Mouse (Mus musculus) v-Abl transformed pro-B cells (cell line): ENCODE measurements around the gene Son.

Experiments used
- in situ Hi-C, 2 experiments: fragments of 400-800 bp; cut with MboI; formaldehyde crosslinking; loops; one replicate each; pipeline ENCODE4 v1.15.1; 2025; ENCODE audit not compliant: unreplicated experiment in 2 of 2

Gene Son

DNA sequence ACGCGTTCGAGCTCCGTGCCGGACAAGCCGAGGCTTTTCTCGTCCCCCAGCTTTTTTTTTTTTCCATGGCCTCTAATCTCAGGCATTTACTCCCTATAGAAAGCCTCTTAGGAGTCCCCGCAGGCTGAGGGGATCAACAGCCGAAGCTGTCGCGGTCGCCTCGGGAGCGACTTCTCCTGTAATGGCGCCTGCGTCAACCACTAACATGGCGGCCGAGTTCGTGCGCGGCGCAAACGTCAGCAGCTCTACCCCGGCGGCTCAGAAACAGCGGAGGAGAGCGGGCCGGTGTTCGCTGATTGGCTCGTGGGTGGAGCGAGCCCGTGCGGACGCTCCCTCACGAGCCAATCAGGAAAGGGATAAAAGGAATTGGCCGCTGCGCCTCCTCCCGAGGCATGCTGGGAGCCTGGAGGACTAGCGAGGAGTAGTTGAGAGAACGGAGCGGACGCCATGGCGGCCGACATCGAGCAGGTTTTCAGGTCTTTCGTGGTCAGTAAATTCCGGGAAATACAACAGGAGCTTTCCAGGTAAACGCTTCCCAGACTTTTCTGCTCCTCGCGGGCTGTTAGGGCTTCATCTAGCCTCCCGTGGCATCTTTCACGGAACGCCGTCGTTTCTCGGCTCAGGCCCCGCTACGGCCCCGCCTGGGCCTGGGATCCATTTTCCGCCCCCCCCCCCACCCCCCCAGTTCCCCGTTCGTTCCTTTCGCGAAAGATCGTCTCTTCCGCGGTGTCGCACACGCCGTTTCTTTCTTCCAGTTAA, at the start of gene Son:
Son (plus strand) TSS at position 46 of the 759 bp plus-strand sequence.
- in situ Hi-C loops, result loop anchor here in 1 of 2 experiments (5.0 kb wide), 1 partner anchor 35 kb away; no protein-coding TSS in a partner anchor

DNA sequence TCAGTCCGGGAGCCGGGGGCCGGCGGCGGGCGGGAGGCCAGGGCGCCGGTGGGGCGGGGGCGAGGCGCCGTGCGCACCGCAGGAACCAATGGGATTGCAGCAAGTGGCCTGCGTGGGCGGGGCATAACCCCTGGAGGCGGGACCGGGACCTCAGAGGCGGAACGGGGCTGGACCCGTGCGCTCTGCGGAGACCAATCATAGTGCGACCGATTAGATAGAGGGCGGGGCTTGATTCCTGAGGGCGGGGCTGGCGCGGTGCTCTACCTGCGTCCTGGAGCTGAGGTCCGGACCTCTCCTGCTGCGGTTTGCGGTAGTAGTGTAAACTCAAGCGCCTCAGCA, 49.7 kb upstream of the Son start, which contains the start of gene Tmem50b:
Tmem50b (minus strand) TSS at position 129 of the 339 bp plus-strand sequence.
- in situ Hi-C loops, result loop anchor here in 1 of 2 experiments (25.0 kb wide), 1 partner anchor 510 kb away; the partner anchor contains the start of gene 4932438H23Rik

DNA sequence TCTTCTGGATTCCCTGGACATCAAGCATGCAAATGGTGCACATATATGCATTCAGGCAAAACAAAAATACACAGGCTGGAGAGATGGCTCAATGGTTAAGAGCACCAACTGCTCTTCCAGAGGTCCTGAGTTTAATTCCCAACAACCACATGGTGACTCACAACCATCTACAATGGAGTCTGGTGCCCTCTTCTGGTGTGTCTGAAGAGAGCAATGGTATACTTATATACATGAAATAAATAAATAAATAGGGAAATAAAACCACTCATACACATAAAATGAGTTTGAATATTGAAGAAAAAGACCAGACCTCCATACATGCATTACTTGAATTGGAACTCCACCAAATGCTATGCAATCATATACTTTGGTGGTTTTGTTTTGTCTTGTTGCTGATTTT, 48.1 kb upstream of the Son start:
- in situ Hi-C loops, result loop anchor here in 1 of 2 experiments (25.0 kb wide), 1 partner anchor 512 kb away; the partner anchor contains the start of gene 4932438H23Rik

DNA sequence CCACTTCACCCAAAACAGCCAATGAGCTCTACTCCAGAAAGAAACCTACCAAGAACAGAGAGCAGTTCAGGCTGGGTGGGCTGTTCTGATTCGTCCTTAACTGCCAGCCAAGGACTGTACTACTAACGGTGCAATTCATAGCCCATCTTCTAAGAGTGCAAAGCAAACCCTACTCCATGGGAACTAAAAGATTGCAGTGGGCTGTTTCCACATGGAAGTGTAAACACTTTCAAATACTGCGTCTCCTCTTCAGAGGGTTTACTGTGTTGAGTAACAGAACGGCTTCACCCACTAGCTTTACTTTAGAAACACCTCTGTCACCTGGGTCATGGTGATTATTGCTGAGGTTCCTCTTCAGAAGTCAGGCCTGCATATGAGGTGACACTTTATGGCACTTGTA, 46.2 kb upstream of the Son start:
- in situ Hi-C loops, result no loop called here

DNA sequence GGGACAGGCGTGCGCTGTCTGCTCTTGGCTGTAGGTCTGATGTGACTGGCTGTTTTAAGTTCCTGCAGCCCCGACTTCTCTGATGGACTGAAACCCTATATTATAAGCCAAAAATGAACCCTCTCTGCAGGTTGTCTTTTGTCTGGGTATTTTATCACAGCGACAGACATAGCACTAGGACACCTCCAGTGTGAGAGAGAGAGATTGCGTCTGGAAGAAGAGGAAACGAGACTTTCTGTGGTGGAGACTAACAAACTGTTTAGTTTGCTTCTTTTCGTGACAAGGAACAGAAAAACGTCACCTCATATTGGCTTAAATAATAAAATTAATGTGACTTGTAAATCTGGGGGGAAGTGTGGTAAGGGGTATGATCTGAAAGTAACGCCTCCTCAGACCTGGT, 45.6 kb upstream of the Son start:
- in situ Hi-C loops, result no loop called here

DNA sequence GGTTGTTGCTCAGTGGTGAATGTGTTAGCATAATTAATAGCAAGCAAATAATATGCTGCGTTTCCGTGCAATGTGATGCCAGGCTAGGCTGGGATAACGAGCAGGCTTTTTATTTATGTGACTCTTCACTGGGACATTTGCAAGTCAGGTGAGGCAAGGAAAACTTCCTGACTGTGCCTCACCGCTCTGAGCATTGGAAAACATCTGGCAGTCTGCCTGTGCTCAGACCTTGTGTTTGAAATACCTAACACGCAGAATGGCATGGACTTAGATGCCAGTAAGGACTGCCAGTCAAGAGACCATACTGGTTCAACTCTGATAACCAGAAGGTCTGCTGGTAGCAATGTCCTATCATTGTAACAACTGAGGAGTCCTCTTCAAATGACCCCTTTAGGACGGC, 42.1 kb upstream of the Son start:
- in situ Hi-C loops, result loop anchor here in 1 of 2 experiments (5.0 kb wide), 1 partner anchor 37 kb away; no protein-coding TSS in a partner anchor

DNA sequence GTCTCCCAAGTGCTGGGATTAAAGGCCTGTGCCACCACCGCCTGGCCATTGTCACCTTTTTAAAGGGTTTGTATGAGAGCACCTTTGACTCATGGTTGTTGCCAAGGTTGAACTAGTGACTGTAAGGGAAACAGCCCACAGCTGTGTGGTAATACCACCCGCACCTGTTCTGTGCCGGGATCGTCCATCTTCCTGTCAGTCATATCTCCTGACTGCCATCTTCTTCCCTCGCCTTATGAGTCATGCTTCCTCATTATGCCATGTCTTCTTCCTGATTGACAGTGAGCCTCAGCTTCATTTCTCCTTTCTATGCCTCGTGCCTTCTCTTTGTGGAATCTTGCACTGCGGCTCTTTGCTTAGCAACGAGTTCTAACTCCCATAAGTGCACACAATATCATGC, 40.3 kb upstream of the Son start:
- in situ Hi-C loops, result loop anchor here in 1 of 2 experiments (5.0 kb wide), 1 partner anchor 35 kb away; no protein-coding TSS in a partner anchor

DNA sequence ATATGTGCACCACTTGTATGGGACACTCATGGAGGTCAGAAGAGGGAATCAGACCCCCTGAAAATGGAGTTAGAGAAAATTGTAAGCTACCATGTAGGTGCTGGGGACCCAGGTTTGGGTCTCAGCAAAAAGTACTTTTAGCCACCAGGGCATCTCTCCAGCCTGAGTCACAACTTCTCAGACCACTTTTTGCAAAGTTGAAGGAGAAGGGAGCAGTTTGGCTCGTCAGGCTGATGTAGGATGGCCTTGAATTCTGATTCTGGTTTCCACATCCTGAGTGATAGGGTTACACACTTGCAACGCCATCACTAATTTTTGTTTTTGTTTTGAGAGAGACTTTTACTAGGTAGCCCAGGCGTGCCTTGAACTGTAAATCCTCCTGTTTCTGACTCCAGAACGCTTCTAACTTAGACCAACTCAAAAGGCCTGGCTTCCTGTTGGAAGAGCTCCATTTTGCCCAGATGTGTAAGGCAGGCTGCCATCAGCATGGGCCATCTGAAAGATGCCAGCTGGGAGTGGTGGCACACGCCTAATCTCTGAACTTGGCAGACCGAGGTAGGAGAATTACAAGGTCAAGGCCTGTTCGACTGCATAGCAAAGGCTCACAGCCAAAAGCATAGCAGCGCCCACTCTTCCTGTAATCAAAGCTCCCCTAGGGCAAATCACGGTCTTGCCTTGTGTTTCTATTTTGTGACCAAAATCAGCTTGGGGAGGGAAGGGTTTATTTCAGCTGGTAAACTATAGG, 37.6 kb upstream of the Son start:
- in situ Hi-C loops, result loop anchor here in 1 of 2 experiments (5.0 kb wide), 1 partner anchor 33 kb away; no protein-coding TSS in a partner anchor

DNA sequence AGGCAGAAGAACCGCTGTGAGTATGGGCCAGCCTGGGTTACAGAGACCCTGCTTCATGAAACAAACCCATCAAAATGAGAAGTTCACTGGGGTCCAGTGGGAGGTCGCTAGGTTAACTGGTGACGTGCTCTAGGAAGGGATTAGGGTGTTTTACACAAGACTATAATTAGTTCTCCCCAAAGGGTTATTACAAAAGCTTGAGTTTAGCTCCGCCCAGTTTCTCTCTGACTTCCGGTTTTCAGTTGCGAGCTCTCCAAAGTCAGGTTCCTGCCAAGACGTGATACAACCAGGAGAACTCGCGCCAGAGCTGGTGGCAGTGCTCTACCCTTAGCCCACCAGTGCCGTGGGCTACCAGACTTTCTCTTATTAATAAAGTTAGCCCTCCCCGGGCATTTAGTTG, 36.1 kb upstream of the Son start:
- in situ Hi-C loops, result no loop called here

DNA sequence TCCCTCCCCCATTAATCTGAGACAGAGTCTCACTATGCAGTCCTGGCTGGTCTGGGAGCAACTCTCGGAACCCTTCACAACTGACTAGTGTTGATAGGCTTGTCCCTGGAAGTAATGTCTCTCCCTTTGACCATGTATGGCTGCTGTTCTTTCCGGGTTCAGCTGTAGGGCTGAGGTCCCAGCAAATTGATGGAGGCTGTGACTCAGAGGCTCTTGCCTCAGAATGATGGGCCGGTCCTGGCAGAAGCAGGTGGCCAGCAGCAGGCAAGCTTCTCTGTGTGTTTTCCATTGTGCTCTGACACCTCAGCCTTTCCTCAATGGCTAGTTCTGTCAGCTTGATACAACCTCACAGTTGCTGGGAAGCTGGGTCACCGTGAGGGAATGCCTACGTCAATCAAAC, 34.8 kb upstream of the Son start:
- in situ Hi-C loops, result no loop called here

DNA sequence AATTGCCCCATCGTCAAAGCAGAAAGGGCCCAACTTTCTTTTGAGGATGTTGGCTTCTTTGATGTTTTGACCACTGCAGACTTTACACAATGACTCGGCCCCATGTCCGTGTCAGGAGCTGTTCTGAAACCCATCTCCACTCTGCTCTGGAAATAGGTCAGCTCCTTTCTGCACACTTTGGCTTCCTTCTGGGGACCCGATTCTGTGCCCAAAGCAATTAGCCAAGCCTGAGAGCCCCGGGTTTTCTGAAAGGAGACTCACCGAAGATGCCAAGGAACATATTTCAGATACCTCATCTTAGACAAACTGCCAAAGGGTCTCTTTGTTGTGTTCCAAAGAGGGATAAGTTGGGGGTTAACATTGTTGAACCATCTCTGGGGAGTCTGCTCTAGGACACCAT, 32.8 kb upstream of the Son start:
- in situ Hi-C loops, result no loop called here

DNA sequence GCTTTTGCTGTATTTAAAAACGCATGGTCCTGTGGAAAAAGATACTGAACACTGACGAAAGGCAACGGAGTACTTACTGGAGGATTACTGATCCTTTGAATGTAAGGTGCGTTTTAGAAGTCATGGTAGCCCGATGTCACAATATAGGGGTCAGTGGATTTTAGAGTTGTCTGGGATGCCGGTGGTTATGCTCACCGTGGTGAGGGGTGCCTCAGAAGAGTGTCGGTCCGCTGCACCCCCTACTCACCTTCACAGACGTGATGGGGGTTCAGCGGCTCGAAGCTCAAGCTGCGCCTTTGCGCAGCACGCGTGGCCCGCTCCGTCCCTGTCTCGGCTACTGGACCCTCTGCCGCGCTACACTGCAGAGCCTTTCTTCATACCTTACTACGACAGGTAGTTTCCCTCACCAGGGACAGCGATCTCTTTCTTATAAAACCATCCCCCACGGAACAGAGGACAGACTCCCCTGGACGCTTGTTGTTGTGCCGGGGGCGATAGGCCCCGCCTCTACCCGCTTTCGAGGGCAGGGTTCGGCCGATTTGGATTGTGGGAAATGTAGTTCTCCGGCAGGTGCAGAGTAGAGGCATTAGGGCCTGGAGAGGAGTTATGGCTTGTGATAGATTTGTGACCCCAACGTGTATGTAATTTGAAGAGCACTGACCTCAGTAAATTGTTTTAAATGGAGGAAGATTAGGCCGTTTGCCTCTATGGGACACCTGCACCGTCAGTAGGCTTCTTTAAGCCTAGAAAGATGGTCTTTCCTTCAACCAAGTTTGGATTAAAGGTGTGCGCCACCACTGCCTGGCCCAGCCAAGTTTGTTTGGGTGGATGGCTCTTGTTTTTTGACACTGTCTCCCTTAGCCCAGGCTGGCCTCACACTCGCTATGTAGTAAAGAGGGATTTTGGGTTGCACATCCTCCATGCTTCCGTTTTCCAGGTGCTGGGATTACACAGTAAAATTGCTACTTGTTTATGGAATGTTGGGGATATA, 28.5 kb upstream of the Son start, which contains the start of gene Dnajc28:
Dnajc28 (minus strand) TSS at position 516 of the 991 bp plus-strand sequence.
- in situ Hi-C loops, result no loop called here

DNA sequence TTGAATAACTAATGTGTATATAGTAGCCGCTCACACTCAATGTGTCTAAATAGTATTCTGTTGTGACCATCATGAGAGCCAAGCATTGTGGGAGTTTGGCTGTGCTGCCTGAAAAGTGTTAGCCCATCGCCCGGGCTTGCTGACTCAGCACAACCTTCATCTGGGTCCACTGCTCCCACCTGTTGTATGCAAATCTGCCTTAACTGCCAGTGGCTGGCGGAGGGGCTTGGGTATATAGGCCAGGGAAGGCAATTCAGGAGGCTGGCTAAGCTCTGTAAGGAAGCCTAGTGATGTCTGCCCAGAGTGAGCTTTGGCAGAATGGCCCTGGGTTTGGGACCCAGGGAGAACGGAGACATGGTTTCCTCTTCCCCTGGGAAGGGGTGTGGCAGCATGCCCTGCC, 27.1 kb upstream of the Son start:
- in situ Hi-C loops, result no loop called here

DNA sequence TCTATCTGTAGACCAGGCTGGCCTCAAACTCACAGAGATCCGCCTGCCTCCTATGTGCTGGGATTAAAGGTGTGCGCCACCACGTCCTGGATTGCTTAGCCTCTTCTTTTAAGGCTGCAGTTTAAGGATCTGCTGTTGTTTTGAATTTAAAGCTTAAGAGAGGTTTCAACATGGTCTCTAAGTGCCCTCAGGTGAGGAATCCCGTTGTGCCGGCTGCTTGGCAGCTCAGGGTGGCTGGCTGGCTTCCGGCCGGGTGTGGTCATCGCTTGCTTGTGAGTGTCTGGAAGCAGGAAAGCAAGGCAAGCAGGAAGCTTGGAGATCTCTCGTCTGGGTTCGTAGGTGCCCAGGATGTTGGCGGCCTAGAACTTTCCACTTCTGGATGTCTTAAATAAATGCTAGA, 26.3 kb upstream of the Son start:
- in situ Hi-C loops, result no loop called here

DNA sequence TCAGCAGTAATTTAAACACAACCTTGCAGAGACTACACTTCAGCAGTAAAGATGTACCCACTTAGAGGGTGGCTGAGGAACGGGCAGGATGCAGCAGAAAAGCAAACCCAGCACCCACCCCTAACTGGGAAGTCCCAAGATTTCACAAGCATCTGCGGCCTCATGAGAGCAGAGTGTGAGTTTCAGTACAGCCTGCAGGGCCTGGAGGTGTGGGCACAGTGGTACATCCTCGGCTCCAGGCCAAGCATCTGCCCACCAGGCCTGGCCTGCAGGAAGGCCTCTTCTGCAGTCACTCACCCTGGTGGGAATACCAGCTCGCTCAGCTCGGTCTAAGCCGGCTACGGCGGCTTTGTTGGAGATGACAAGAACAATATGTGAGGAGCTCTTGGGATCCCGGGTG, 24.2 kb upstream of the Son start:
- in situ Hi-C loops, result no loop called here

DNA sequence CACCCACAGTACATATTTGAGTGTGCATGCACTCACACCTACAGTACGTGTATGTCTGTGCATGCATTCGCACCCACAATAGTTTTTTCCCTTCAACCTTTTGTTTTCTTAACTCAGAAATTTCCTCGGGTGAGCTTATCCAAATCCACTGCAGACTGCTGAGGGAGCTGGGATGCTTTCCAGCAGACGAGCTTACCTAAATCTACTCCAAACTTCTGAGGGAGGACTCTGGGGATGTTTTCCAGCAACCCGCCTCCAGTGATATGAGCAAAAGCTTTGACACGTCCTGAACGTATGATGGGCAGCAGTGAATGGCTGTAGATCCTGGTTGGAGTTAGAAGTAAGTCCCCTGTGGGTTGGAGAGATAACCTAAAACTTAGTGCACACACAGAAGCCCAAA, 19.5 kb upstream of the Son start:
- in situ Hi-C loops, result no loop called here

DNA sequence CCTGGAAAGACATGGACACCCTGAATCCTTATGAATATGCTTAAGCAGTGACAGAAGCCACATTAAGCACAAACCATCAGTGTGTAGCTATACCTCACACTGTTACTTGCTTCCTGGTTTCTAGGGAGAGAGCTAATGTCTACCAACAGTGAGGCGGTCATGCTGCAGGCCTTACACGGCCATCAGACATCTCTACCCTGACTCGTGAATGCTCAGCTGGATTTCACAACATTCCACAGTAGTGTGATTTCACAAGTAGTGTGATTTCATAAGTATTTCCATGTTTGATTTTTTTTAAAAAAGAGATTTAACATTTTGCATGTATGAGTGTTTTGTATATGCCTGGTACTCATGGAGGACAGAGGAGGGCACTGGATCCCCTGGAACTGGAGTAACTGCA, 18.6 kb upstream of the Son start:
- in situ Hi-C loops, result no loop called here

DNA sequence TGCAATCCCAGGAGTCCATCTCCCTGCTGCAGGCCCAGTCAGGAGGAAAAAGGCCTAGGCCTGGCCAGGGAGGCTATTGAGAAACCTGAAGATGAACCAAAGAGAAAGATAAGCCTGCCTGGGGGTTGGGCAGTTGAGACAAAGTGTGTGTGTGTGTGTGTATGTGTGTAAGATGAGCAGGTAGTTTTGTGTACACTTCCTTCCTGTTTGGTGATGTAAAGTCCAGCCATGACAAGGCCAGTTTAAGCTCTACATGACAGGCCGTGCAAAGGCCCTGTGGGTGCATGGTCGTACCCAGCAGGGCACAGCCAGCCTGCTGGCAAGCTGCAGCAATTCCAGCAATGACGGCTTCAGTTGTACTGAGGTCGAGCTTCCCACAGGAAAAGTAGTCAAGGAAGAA, 17.6 kb upstream of the Son start:
- in situ Hi-C loops, result no loop called here

DNA sequence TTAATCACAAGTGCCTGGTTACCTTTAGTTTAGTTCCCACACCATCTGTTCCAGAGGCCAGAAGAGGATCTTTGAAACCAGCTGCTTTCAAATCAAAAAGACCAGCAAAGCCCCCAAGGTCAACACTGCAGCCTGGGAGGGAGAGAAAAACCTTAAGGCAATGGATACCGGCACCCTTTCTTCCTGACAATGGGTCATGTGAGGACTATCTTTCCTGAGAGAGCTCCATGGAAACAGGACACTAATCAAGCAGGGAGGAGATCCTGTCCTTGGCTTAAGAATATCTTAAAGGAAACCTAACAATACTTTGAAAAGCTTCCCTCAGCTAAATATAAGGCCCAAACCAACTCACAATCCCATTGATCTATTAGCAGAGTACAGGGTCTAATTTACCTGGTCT, 16.7 kb upstream of the Son start:
- in situ Hi-C loops, result no loop called here

DNA sequence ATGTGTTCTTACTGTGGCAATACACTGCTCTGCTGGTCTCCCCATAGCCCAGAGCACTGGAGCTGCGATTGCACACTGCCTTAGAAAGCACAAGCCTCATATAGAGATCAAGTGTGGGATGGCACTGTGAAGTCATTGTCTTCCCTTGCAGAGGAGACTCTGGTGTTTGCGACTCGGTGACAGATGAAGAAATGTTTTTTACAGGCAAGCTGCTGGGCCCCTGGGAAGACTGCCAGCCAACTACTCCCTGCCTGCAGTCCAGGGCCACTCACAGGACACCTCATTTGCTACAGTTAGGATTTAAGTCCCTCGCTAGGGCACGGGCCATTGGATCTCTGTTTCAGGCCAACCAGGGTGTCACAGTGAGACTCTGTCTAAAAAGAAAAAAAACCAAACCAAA, 14.9 kb upstream of the Son start:
- in situ Hi-C loops, result no loop called here
